Mouse (Mus musculus): ENCODE measurements around the gene Rrn3. TPM values are rescaled to one million over a fixed set of nuclear protein-coding genes. Genes with fewer than 3 reads are reported as not detected.

Gene Rrn3
- polyA plus RNA-seq, 1 experiment from 2014 or later: 21.1 TPM

DNA sequence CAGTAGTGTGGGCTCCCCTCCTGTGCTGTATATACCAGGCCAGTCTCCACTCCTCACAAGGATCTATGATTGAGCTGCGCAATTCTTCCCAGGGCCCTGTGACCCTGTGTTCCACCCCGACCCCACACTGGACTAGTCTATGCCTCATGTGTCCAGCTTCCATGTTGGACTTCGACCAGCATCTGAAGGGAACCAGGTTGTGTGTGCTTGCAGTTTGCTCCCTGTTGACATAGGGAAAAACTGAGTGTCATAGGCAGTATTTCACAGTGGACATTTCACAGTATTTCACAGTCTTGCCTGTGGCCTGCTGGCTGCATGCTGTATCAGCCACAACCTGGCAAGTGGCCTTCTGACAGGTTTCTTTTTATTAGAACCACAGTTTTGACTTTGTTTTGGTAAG lies 32.7 kb downstream of the Rrn3 start:
- 95% methylated on average over 3 of the region's 3 CpGs for WGBS (ENCODE audit: missing documents)
- Histone ChIP-seq H3K79me2 (ENCODE audit: inconsistent target) (no peaks in the 10 kb centered on the region), H3K4me3 (ENCODE audit: inconsistent target) (no peak overlapping the region), H3K27ac (no peak overlapping the region), H3K36me3 (ENCODE audit: inconsistent target) (peaks cover 55% of the 10 kb centered on the region)

DNA sequence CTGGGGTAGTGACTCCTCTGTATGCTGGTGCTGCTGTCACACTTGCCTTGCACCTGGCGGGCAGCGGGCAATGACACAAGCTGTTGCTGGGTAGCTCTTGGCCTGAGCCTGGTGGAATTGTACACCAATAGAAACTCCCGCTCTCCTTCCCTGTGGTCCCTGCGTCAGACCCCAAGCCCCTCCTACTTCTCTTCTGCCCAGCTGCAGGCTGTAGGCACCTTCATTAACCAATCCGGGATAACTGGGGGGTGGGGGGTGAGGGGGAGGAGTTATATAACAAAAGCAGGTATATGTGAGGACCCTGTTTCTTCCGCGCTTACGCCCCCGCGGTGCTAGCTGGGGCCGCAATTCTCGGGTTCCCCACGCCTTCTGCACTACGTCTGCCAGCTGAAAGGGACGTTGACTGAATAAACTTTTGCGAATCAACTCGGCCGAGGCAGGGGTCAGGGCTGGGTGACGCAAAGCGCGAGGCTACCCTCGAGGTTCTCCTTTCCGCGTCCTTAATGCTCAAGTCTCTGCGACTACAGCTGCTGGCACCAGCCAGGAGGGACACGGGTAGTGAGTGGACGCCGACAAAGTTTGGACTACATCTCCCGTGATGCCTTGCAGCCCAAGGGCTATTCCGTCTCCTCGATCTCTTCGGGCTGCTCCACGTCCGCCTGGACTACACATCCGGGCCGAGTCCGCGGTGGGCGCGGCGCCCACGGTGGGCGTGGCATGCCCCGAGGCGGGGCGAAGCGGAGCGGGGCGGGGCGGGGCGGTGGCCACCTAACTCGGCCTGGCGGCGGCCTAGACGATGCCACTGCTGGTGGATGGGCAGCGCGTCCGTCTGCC lies 38.3 kb downstream of the Rrn3 start, which contains the start of gene Ntan1:
Gene Ntan1, plus strand, starts transcription at position 286 of the 834 bp plus-strand sequence.
- under 1% methylated on average over 47 of the region's 58 CpGs for WGBS (ENCODE audit: missing documents)
- Histone ChIP-seq H3K36me3 (ENCODE audit: inconsistent target) (peaks cover 7% of the 10 kb centered on the region), H3K27ac (peak within 1 kb of the TSS; percentile 71), H3K79me2 (ENCODE audit: inconsistent target) (peaks cover 42% of the 10 kb centered on the region; the same call in 1 of the 2 replicates), H3K4me3 (ENCODE audit: inconsistent target) (peak within 1 kb of the TSS; percentile 85)

DNA sequence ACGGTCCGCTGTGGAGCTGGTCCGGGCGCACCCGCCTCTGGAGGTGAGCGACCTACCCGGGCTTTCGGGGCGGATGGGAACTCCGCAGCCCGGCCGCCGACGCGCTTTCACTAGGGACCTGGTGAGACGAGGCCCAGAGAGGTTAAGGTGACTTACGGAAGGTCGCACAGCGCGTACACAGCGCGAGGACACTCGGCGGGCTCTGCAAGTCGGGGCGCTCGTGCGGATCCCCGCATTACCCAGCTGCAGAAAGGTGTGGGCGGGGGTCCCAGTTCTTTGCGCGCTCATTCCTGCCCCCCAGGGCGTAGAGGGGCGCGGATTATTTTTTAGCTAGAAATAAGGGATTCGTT lies 38.9 kb downstream of the Rrn3 start:
- Histone ChIP-seq H3K36me3 (ENCODE audit: inconsistent target) (peaks cover 4% of the 10 kb centered on the region; the same call in 1 of the 2 replicates), H3K79me2 (ENCODE audit: inconsistent target) (peaks cover 47% of the 10 kb centered on the region; the same call in 1 of the 2 replicates), H3K4me3 (ENCODE audit: inconsistent target) (peak overlapping the region; percentile 72), H3K27ac (peak overlapping the region; percentile 27; the same call in 1 of the 2 replicates)
- 0% methylated on average over 36 of the region's 36 CpGs for WGBS (ENCODE audit: missing documents)

DNA sequence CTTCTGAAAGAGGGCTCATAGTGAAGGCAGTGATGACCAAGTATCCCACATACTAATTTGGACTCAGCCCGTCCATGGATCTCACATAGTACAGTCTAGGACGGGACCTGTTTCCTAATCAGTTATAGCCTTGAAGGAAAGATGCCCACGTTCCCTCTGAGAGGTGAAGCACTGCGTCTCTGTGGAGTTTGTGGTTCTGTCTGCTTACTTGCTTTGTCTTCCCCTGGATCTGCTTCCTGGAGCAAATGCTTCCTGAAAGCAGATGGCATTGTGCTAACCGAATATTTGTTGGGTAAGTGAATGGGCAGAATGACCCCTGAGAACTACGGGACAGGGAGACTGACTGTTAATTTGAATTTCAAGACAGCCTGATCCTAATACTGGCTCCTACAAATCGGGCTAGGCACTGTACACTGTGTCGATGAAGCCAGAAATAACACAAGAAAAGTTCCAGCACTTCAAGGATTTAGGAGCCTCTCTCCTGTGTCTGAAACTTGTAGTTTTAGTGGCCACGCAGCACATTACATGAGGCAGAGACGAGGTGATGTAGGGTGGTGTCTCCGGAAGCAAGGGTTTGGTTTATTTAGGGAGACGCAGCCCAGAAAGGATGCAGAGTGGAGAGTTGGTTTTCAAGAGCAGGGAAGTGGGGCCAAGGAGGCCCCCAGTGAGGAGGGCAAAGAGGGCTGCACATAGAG lies 39.4 kb downstream of the Rrn3 start:
- Histone ChIP-seq H3K4me3 (ENCODE audit: inconsistent target) (peak overlapping the region; percentile 72), H3K36me3 (ENCODE audit: inconsistent target) (no peaks in the 10 kb centered on the region), H3K79me2 (ENCODE audit: inconsistent target) (peaks cover 53% of the 10 kb centered on the region; the same call in 1 of the 2 replicates), H3K27ac (peak overlapping the region; percentile 27; the same call in 1 of the 2 replicates)
- WGBS (ENCODE audit: missing documents): 7% methylated on average over 12 of the region's 12 CpGs

DNA sequence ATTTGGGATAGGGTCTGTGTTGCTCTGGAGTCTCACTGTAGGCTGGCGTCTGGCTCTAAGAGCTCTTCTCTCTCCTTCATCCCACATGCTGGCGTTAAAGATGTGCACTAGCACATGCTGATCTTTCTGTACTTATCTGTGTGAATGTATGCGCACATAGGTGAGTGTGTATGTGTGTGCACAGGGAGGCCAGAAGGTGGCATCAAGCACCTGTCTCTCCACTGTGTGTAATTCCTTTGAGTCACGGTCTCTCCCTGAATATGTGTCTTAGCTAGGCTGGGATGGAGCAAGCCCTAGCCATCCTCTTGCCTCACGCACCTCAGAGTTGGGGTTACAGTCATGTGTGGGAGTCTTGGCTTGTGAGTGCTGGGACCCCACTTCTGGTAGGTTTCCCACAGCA lies 40.3 kb downstream of the Rrn3 start:
- Histone ChIP-seq H3K27ac (no peak overlapping the region), H3K36me3 (ENCODE audit: inconsistent target) (no peaks in the 10 kb centered on the region), H3K4me3 (ENCODE audit: inconsistent target) (no peak overlapping the region), H3K79me2 (ENCODE audit: inconsistent target) (peaks cover 57% of the 10 kb centered on the region; the same call in 1 of the 2 replicates)
- 93% methylated on average over 5 of the region's 5 CpGs for WGBS (ENCODE audit: missing documents)

DNA sequence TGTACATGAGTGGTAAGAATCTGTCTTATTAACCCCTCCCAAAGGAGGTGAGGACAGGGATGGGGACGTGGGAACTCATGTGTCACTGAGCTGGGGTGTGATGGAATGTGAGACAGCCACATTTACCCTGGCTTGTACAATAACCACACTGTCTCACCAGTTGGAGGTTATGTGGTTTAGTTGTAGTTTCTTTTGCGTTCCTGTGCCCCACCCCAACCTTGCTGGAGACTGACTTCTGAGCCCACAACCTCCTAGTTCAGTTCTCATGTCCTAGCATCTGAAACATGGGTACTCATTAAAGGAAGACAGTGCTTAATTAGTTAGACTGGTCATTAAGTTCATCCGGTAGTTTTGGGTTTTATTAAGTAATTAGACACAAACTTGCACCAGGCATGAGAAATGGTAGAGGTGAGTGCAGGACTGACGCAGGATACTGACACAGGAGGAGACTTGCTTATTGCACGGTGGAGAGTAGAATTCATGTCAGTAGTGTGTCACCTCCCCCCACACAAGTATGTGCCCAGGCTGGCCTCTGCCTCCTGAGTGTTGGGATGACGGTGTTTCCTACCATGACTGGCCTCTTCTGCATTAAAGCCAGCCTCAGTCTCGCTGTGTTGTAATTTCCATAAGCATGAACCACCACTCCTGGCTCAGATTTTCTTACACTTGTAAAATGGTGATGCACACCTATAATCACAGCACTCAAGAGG lies 45.4 kb downstream of the Rrn3 start:
- 81% methylated on average over 7 of the region's 7 CpGs for WGBS (ENCODE audit: missing documents)
- H3K79me2 ChIP-seq (ENCODE audit: inconsistent target): peaks cover 50% of the 10 kb centered on the region; the same call in 1 of the 2 replicates
- H3K36me3 ChIP-seq (ENCODE audit: inconsistent target): peaks cover 34% of the 10 kb centered on the region; the same call in 1 of the 2 replicates
- no peak overlapping the region for H3K27ac ChIP-seq
- H3K4me3 ChIP-seq (ENCODE audit: inconsistent target): no peak overlapping the region

DNA sequence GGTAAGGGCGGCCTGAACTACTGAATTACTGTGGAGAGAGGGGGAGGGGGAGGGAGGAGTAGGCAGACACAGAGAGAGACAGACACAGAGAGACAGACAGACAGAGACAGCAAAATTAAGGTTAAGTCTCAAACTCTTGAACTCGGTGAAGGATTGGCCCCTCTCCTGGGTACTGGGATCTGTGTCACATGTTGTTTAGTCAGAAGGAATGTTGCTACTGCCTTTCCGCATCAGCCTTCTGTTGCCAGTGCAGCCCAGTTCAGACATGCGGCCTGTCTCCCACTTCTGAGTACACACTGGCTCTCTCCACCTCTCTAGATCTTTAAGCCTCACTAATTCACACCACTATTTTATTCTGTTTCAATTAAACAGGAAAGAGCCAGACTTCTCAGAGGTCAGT lies 46.0 kb downstream of the Rrn3 start:
- Histone ChIP-seq H3K4me3 (ENCODE audit: inconsistent target) (no peak overlapping the region), H3K36me3 (ENCODE audit: inconsistent target) (peaks cover 39% of the 10 kb centered on the region), H3K27ac (no peak overlapping the region), H3K79me2 (ENCODE audit: inconsistent target) (peaks cover 44% of the 10 kb centered on the region; the same call in 1 of the 2 replicates)
- WGBS (ENCODE audit: missing documents): 90% methylated on average over 4 of the region's 4 CpGs

DNA sequence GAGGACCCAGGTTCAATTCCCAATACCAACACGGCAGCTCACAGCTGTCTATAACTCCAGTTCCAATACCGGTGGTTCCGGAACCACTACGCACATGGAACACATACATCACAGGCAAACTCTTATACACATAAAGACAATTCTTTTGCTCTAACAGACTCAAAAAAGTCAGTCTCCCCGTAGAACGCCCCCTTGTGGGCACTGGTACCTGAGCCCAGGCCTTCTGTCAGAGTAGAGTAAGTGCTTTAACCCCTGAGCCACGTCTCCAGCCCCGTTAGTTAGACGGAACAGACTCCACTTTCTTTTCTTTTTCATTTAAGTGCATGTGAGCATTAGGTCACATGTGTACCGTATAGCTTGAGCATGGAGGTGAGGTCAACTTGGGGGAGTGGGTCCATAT lies 49.9 kb downstream of the Rrn3 start:
- peaks cover 12% of the 10 kb centered on the region; the same call in 1 of the 2 replicates for H3K79me2 ChIP-seq (ENCODE audit: inconsistent target)
- H3K4me3 ChIP-seq (ENCODE audit: inconsistent target): no peak overlapping the region
- 94% methylated on average over 9 of the region's 10 CpGs for WGBS (ENCODE audit: missing documents)
- peaks cover 75% of the 10 kb centered on the region for H3K36me3 ChIP-seq (ENCODE audit: inconsistent target)
- H3K27ac ChIP-seq: no peak overlapping the region

DNA sequence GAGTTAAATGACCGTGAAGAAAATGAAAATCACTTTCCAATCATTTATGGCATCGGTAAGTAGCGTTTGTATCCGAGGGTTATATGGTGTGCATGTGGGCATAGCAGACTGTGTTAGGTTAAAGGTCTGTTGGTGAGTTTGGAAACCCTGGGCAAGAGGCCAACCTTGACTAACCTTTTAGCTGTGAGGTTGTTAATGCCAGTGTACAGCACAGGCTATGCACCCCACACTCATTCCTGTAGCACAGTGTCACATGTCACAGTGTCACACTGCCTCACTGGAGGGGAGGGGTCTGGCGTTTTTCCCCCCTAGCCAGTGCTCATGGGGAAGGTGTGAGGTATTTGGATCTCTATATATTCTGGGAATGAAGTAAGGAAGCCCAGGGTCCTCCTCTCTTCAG lies 51.1 kb downstream of the Rrn3 start:
- Histone ChIP-seq H3K36me3 (ENCODE audit: inconsistent target) (peaks cover 86% of the 10 kb centered on the region), H3K27ac (no peak overlapping the region), H3K79me2 (ENCODE audit: inconsistent target) (peaks cover under 1% of the 10 kb centered on the region; the same call in 1 of the 2 replicates), H3K4me3 (ENCODE audit: inconsistent target) (no peak overlapping the region)
- WGBS (ENCODE audit: missing documents): 85% methylated on average over 5 of the region's 5 CpGs

DNA sequence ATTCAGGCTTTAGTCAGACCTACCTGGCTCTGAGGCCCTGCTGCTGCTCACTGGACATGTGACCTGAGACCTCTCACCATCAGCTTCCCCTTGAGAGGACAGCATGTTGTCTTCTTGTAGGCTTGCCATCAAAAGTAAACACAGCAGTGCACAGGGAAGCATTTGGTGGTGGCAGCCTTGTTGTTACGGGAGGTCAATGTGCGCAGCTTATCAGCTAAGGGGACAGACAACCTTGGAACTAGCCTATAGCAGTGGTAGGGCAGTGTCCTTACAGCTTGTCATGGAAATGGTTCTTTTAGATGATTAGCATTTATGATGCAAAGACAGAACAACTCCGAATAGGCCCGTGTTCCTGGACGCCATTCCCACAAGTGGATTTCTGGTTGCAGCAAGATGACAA lies 53.9 kb downstream of the Rrn3 start:
- Histone ChIP-seq H3K27ac (no peak overlapping the region), H3K4me3 (ENCODE audit: inconsistent target) (no peak overlapping the region), H3K79me2 (ENCODE audit: inconsistent target) (no peaks in the 10 kb centered on the region), H3K36me3 (ENCODE audit: inconsistent target) (peaks cover 89% of the 10 kb centered on the region)
- WGBS (ENCODE audit: missing documents): 100% methylated on average over 5 of the region's 5 CpGs

DNA sequence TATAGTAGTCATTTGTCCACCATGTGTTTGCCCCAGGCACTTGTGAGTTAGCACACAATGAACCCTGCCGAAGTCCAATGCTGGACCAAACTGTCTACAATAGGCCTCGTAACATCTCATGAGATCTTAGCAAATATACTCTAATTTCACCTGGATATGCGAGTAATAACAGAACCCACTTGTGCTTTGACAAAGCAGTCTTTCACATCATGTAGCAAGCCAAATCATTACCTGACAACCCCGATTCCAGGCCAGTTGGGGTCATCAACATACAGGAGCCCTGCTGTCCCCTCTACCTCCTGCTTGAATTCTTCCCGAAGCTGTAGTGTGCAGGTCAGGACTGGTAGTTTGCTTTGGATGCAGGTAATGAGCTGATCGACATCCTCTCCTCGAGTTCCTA lies 59.5 kb downstream of the Rrn3 start:
- H3K36me3 ChIP-seq (ENCODE audit: inconsistent target): peaks cover 83% of the 10 kb centered on the region
- H3K27ac ChIP-seq: no peak overlapping the region
- WGBS (ENCODE audit: missing documents): 93% methylated on average over 7 of the region's 7 CpGs
- H3K4me3 ChIP-seq (ENCODE audit: inconsistent target): no peak overlapping the region
- no peaks in the 10 kb centered on the region for H3K79me2 ChIP-seq (ENCODE audit: inconsistent target)

DNA sequence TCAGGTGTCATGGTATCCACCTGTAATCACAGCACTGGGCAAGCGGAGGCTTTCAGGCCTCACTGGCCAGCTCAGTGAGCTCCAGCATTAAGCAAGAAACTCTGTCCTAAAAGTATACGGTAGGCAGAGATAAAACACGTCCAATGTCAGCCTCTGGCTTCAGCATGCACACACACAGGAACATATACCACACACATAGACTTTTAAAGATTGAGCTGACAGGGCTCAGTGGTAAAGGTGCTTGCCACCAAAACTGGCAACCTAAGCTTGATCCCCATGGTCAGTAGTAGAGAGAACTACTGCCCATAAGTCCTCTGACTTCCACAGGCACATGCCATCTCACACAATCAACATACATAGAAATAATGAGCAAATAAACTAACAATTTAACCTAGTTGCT lies 60.4 kb downstream of the Rrn3 start:
- H3K36me3 ChIP-seq (ENCODE audit: inconsistent target): peaks cover 82% of the 10 kb centered on the region
- H3K27ac ChIP-seq: no peak overlapping the region
- no peaks in the 10 kb centered on the region for H3K79me2 ChIP-seq (ENCODE audit: inconsistent target)
- 100% methylated on average over 3 of the region's 3 CpGs for WGBS (ENCODE audit: missing documents)
- H3K4me3 ChIP-seq (ENCODE audit: inconsistent target): no peak overlapping the region

DNA sequence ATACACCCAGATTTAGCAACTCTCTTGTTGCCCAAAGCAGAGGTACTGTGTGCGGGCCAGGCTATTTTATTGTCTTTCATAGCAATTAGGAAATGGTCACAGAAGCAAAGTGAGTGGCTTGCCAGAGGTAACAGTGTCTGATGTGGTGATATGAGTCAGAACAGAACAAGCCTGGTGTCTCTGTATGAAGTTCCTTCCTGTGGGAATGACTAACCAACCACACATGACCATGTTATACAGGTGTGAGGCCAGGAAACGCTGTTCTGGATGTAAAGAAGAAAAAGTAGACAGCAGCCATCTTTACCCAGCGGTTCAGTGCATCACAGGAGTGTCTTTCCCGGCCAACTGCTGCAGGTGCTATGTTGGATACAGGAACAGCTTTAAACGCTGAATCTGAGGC lies 64.5 kb downstream of the Rrn3 start:
- H3K79me2 ChIP-seq (ENCODE audit: inconsistent target): no peaks in the 10 kb centered on the region
- H3K27ac ChIP-seq: no peak overlapping the region
- no peak overlapping the region for H3K4me3 ChIP-seq (ENCODE audit: inconsistent target)
- H3K36me3 ChIP-seq (ENCODE audit: inconsistent target): peaks cover 57% of the 10 kb centered on the region
- 94% methylated on average over 5 of the region's 5 CpGs for WGBS (ENCODE audit: missing documents)

DNA sequence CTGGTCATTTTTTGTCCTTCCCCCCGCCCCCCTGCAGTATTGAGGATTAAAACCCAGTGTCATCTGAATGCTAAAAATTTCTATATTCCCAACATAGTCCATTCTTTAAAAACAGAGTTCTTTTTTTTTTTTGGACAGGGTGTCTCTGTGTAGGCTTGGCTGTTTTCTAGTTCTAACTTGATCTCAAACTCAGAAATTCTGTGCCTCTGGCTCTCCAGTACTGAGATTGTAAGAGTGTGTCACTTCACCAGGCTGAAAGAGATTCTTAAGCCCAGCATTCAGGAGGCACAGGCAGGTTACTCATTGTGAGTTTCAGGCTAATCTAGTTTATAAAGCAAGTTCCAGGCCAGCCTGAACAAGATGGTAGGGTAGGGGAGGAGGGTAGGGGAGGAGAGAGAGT lies 66.2 kb downstream of the Rrn3 start:
- H3K27ac ChIP-seq: no peak overlapping the region
- 100% methylated on average over 1 of the region's 1 CpGs for WGBS (ENCODE audit: missing documents)
- peaks cover 49% of the 10 kb centered on the region for H3K36me3 ChIP-seq (ENCODE audit: inconsistent target)
- no peak overlapping the region for H3K4me3 ChIP-seq (ENCODE audit: inconsistent target)
- no peaks in the 10 kb centered on the region for H3K79me2 ChIP-seq (ENCODE audit: inconsistent target)

Measured in macrophage (primary cell).